In genomic region chr7:135848170-135848569, GRCm38 (mm10) we compare ENCODE assay signal across 12 mouse cellular contexts.
DNase-seq lines count a peak whose midpoint lies in the region; ATAC-seq and TF ChIP-seq lines count a peak whose summit lies in the region.
"Had no signal": no experiment of that assay in that cellular context is flagged by ENCODE, and none has a peak within 500 bp of the region (broad histone marks: within the 10 kb centered on the region; RNA-seq: fewer than 3 reads in every experiment).

No protein-coding gene starts in this region.

- 19% methylated on average over 4 of the region's 4 CpGs for WGBS in kidney, embryonic 14.5 days
- WGBS in embryonic facial prominence, embryonic 12.5 days: 37% methylated on average over 4 of the region's 4 CpGs
- WGBS in midbrain, embryonic 13.5 days: 69% methylated on average over 4 of the region's 4 CpGs
- WGBS in midbrain, embryonic 16.5 days: 76% methylated on average over 4 of the region's 4 CpGs

- no peaks in the 10 kb centered on the region for H3K9me3 ChIP-seq in kidney, embryonic 14.5 days (ENCODE audit: control insufficient read depth, low read length)
- no peaks in the 10 kb centered on the region for H3K9me3 ChIP-seq in embryonic facial prominence, embryonic 12.5 days
- H3K9me3 ChIP-seq in midbrain, embryonic 13.5 days: no peaks in the 10 kb centered on the region
- H3K9me3 ChIP-seq in midbrain, embryonic 16.5 days (replicated peaks; ENCODE audit: control insufficient read depth, low read length, poor library complexity, severe bottlenecking): no peaks in the 10 kb centered on the region

- no peaks in the 10 kb centered on the region for H3K36me3 ChIP-seq in kidney, embryonic 14.5 days (ENCODE audit: control insufficient read depth, insufficient read depth, low read length)
- no peaks in the 10 kb centered on the region for H3K36me3 ChIP-seq in embryonic facial prominence, embryonic 12.5 days
- no peaks in the 10 kb centered on the region for H3K36me3 ChIP-seq in myocyte (ENCODE audit: control insufficient read depth, insufficient read depth)
- no peaks in the 10 kb centered on the region for H3K36me3 ChIP-seq in midbrain, embryonic 13.5 days
- no peaks in the 10 kb centered on the region for H3K36me3 ChIP-seq in midbrain, embryonic 16.5 days (ENCODE audit: control insufficient read depth, insufficient read depth, low read length)

- no peak for DNase-seq in kidney, postnatal 36 days
- DNase-seq in hindlimb bud, embryonic 11.5 days (ENCODE audit: extremely low spot score, low read depth, low spot score): peak; percentile 42
- DNase-seq: cerebellum, adult 2 months had no signal

- no peak overlapping the region for H3K4me3 ChIP-seq in kidney, embryonic 14.5 days (ENCODE audit: low read length)
- no peak overlapping the region for H3K4me3 ChIP-seq in embryonic facial prominence, embryonic 12.5 days
- no peak overlapping the region for H3K4me3 ChIP-seq in myocyte
- no peak overlapping the region for H3K4me3 ChIP-seq in midbrain, embryonic 13.5 days (replicated peaks)
- no peak overlapping the region for H3K4me3 ChIP-seq in midbrain, embryonic 16.5 days (ENCODE audit: low read depth, low read length)

- H3K4me1 ChIP-seq in kidney, embryonic 14.5 days (ENCODE audit: control insufficient read depth, insufficient read depth, low read length): no peaks in the 10 kb centered on the region
- H3K4me1 ChIP-seq in embryonic facial prominence, embryonic 12.5 days: peaks cover 30% of the 10 kb centered on the region
- H3K4me1 ChIP-seq in midbrain, embryonic 13.5 days (replicated peaks): peaks cover 42% of the 10 kb centered on the region
- peaks cover 7% of the 10 kb centered on the region; the same call in 1 of the 2 replicates for H3K4me1 ChIP-seq in midbrain, embryonic 16.5 days (ENCODE audit: control insufficient read depth, insufficient read depth, low read length)

- no peak overlapping the region for H3K9ac ChIP-seq in kidney, embryonic 14.5 days (ENCODE audit: low read depth, low read length)
- no peak overlapping the region for H3K9ac ChIP-seq in embryonic facial prominence, embryonic 12.5 days
- no peak overlapping the region for H3K9ac ChIP-seq in midbrain, embryonic 13.5 days (replicated peaks)
- H3K9ac ChIP-seq in midbrain, embryonic 16.5 days (ENCODE audit: low read depth, low read length): no peak overlapping the region
- H3K9ac ChIP-seq: liver, embryonic 14.5 days had no signal

- TF ChIP-seq POLR2A in myocyte (IDR thresholded peaks at IDR 0.05; ENCODE audit: insufficient read length, low read depth): no peak

- no peak overlapping the region for H3K27ac ChIP-seq in kidney, embryonic 14.5 days (ENCODE audit: low read depth, low read length)
- peak overlapping the region; percentile 69 for H3K27ac ChIP-seq in embryonic facial prominence, embryonic 12.5 days
- no peak overlapping the region for H3K27ac ChIP-seq in midbrain, embryonic 13.5 days
- no peak overlapping the region for H3K27ac ChIP-seq in midbrain, embryonic 16.5 days (ENCODE audit: low read length)
- H3K27ac ChIP-seq: liver, embryonic 14.5 days had no signal

- no peaks in the 10 kb centered on the region for H3K79me2 ChIP-seq in myocyte (ENCODE audit: control insufficient read depth, insufficient read depth)

- no peak overlapping the region for H3ac ChIP-seq in myocyte (ENCODE audit: control insufficient read depth, insufficient read length)

- ATAC-seq in kidney, embryonic 14.5 days (ENCODE audit: low FRiP score, low TSS enrichment): peak; percentile 71
- no peak for ATAC-seq in embryonic facial prominence, embryonic 12.5 days (ENCODE audit: insufficient number of reproducible peaks, insufficient read depth, low FRiP score, low TSS enrichment)
- ATAC-seq in midbrain, embryonic 13.5 days: no peak
- no peak for ATAC-seq in midbrain, embryonic 16.5 days
- ATAC-seq: forebrain, embryonic 16.5 days; intestine, embryonic 16.5 days had no signal

- H3K4me2 ChIP-seq in kidney, embryonic 14.5 days (replicated peaks; ENCODE audit: low read depth, low read length): no peak overlapping the region
- H3K4me2 ChIP-seq in embryonic facial prominence, embryonic 12.5 days (replicated peaks): no peak overlapping the region
- peak overlapping the region; percentile 42 for H3K4me2 ChIP-seq in myocyte (ENCODE audit: low read depth)
- no peak overlapping the region for H3K4me2 ChIP-seq in midbrain, embryonic 13.5 days (replicated peaks)
- no peak overlapping the region for H3K4me2 ChIP-seq in midbrain, embryonic 16.5 days (ENCODE audit: low read length)

- no peaks in the 10 kb centered on the region; the same call in 1 of the 2 replicates for H3K27me3 ChIP-seq in kidney, embryonic 14.5 days (ENCODE audit: control insufficient read depth, insufficient read depth, low read length)
- H3K27me3 ChIP-seq in embryonic facial prominence, embryonic 12.5 days: peaks cover 6% of the 10 kb centered on the region; the same call in 1 of the 2 replicates
- H3K27me3 ChIP-seq in myocyte (ENCODE audit: control insufficient read depth, insufficient read depth, insufficient read length): no peaks in the 10 kb centered on the region
- H3K27me3 ChIP-seq in midbrain, embryonic 13.5 days: peaks cover 49% of the 10 kb centered on the region
- no peaks in the 10 kb centered on the region; the same call in 1 of the 2 replicates for H3K27me3 ChIP-seq in midbrain, embryonic 16.5 days (ENCODE audit: control insufficient read depth, insufficient read depth, low read depth, low read length)
- H3K27me3 ChIP-seq: Patski had no signal

TF ChIP-seq in myocyte, 11 proteins besides CTCF, POLR2A, EP300 and RAD21:
- peak in 2 of 3 experiments; percentile 66 to 72 for TF ChIP-seq MYOD1 (IDR thresholded peaks at IDR 0.05; ENCODE audit: control insufficient read depth in 1 of 3, insufficient read length in 2 of 3, low read depth in 2 of 3)
- no peak for TF ChIP-seq USF1 (IDR thresholded peaks at IDR 0.05; ENCODE audit: low read depth)
